ENCODE assay signal across 24 mouse cellular contexts in the genomic region with DNA sequence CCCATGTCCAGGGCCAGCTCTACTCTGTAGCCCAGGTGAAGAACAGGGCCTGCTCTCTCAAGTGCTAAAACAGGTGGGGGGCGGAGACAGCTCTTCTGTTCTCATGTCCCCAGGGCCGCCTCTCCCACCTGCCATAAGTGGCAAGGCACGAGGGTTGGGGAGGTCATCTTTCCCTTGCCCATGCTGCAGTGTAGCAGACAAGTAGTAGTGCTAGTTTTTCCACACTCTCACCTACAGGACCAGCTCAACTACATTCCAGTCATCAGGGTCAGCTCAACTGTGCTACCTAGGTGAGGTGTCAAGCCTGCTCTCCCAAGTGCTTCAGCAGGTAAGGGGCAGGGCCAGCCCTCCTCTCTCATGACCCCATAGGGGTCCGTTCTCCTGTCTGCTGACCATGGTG.
DNase-seq lines count a peak whose midpoint lies in the region; ATAC-seq and TF ChIP-seq lines count a peak whose summit lies in the region.
"Had no signal": no experiment of that assay in that cellular context is flagged by ENCODE, and none has a peak within 500 bp of the region (broad histone marks: within the 10 kb centered on the region; RNA-seq: fewer than 3 reads in every experiment).

No protein-coding gene starts in this region.

- H3K9me3 ChIP-seq in heart, embryonic 14.5 days (ENCODE audit: control insufficient read depth, low read length): no peaks in the 10 kb centered on the region
- no peaks in the 10 kb centered on the region for H3K9me3 ChIP-seq in heart, embryonic 10.5 days
- H3K9me3 ChIP-seq in lung, embryonic 16.5 days (ENCODE audit: control insufficient read depth, low read length): no peaks in the 10 kb centered on the region
- H3K9me3 ChIP-seq in stomach, embryonic 16.5 days (replicated peaks; ENCODE audit: control insufficient read depth, low read length): no peaks in the 10 kb centered on the region
- no peaks in the 10 kb centered on the region for H3K9me3 ChIP-seq in stomach, postnatal 0 days (ENCODE audit: control insufficient read depth, low read length)
- H3K9me3 ChIP-seq: heart, embryonic 13.5 days; intestine, embryonic 15.5 days; limb, embryonic 12.5 days had no signal

- no peak for DNase-seq in heart, embryonic 10.5 days (ENCODE audit: low spot score)
- DNase-seq in lung, postnatal 4 days: no peak
- DNase-seq in stomach, postnatal 0 days (ENCODE audit: low spot score): no peak
- DNase-seq in urinary bladder, postnatal 25 days (ENCODE audit: low spot score): peak; percentile 4
- DNase-seq in cerebellum, adult 11-12 months: no peak
- DNase-seq: adrenal gland, adult 8-10 months; cerebellum, adult 2 months; forebrain, postnatal 0 days; gastrocnemius, postnatal 14 days; heart, adult 18-20 months; kidney, adult 9 months; kidney, postnatal 25 days; liver, postnatal 0 days had no signal

- no peak overlapping the region for H3K4me3 ChIP-seq in heart, embryonic 14.5 days (ENCODE audit: control insufficient read depth in 1 of 2, insufficient read depth in 1 of 2, low read depth in 1 of 2, low read length in 2 of 2)
- no peak overlapping the region for H3K4me3 ChIP-seq in heart, embryonic 10.5 days
- H3K4me3 ChIP-seq in lung, embryonic 16.5 days (ENCODE audit: low read length): no peak overlapping the region
- no peak overlapping the region for H3K4me3 ChIP-seq in stomach, embryonic 16.5 days (replicated peaks; ENCODE audit: low read length)
- no peak overlapping the region for H3K4me3 ChIP-seq in stomach, postnatal 0 days (ENCODE audit: low read depth, low read length)
- H3K4me3 ChIP-seq: heart, embryonic 13.5 days; intestine, embryonic 15.5 days; layer of hippocampus, adult 2 months; limb, embryonic 12.5 days had no signal

- H3K27ac ChIP-seq in heart, embryonic 14.5 days (replicated peaks in 1 of 2; ENCODE audit: control insufficient read depth in 1 of 2, insufficient read depth in 1 of 2, low read depth in 2 of 2, low read length in 2 of 2): no peak overlapping the region
- H3K27ac ChIP-seq in heart, embryonic 10.5 days: no peak overlapping the region
- H3K27ac ChIP-seq in lung, embryonic 16.5 days (ENCODE audit: low read length): no peak overlapping the region
- no peak overlapping the region for H3K27ac ChIP-seq in stomach, embryonic 16.5 days (ENCODE audit: low read length)
- H3K27ac ChIP-seq in stomach, postnatal 0 days (replicated peaks): no peak overlapping the region
- H3K27ac ChIP-seq: heart, embryonic 13.5 days; intestine, embryonic 15.5 days; layer of hippocampus, adult 2 months; limb, embryonic 12.5 days had no signal

- no peak overlapping the region for H3K4me2 ChIP-seq in heart, embryonic 14.5 days (ENCODE audit: low read length)
- no peak overlapping the region for H3K4me2 ChIP-seq in lung, embryonic 16.5 days (ENCODE audit: low read depth, low read length)
- H3K4me2 ChIP-seq in stomach, embryonic 16.5 days (ENCODE audit: low read depth, low read length): no peak overlapping the region
- no peak overlapping the region for H3K4me2 ChIP-seq in stomach, postnatal 0 days (replicated peaks; ENCODE audit: low read depth)
- H3K4me2 ChIP-seq: heart, embryonic 13.5 days; intestine, embryonic 15.5 days; limb, embryonic 12.5 days; liver, embryonic 11.5 days had no signal

- H3K4me1 ChIP-seq in heart, embryonic 14.5 days (ENCODE audit: control insufficient read depth in 2 of 2, insufficient read depth in 2 of 2, low read length in 2 of 2): no peaks in the 10 kb centered on the region
- no peaks in the 10 kb centered on the region for H3K4me1 ChIP-seq in heart, embryonic 10.5 days
- H3K4me1 ChIP-seq in lung, embryonic 16.5 days (replicated peaks; ENCODE audit: control insufficient read depth, insufficient read depth, low read length): no peaks in the 10 kb centered on the region
- H3K4me1 ChIP-seq in stomach, embryonic 16.5 days (ENCODE audit: control insufficient read depth, insufficient read depth, low read length): no peaks in the 10 kb centered on the region
- H3K4me1 ChIP-seq in stomach, postnatal 0 days (replicated peaks; ENCODE audit: control insufficient read depth, insufficient read depth): no peaks in the 10 kb centered on the region
- H3K4me1 ChIP-seq: heart, embryonic 13.5 days; intestine, embryonic 15.5 days; limb, embryonic 12.5 days had no signal

- H3K9ac ChIP-seq in heart, embryonic 14.5 days (ENCODE audit: low read length): no peak overlapping the region
- H3K9ac ChIP-seq in lung, embryonic 16.5 days (ENCODE audit: low read length): no peak overlapping the region
- no peak overlapping the region for H3K9ac ChIP-seq in stomach, embryonic 16.5 days (ENCODE audit: low read length)
- no peak overlapping the region for H3K9ac ChIP-seq in stomach, postnatal 0 days (ENCODE audit: low read length)
- H3K9ac ChIP-seq: forebrain, postnatal 0 days; heart, embryonic 13.5 days; intestine, embryonic 15.5 days; limb, embryonic 12.5 days; liver, postnatal 0 days had no signal

- peak; percentile 21; the same call in 1 of the 2 replicates for ATAC-seq in heart, embryonic 14.5 days (ENCODE audit: insufficient number of reproducible peaks, insufficient read depth, low FRiP score, low read depth)
- peak; percentile 80 for ATAC-seq in lung, embryonic 16.5 days (ENCODE audit: low read depth)
- peak; percentile 40; the same call in 1 of the 2 replicates for ATAC-seq in stomach, embryonic 16.5 days (ENCODE audit: insufficient read depth, low FRiP score)
- ATAC-seq in stomach, postnatal 0 days (ENCODE audit: low FRiP score, low TSS enrichment): no peak
- ATAC-seq: activated CD4-positive, CD25-positive, alpha-beta regulatory T cell, adult 4 months; forebrain, postnatal 0 days; hindbrain, embryonic 16.5 days; intestine, embryonic 15.5 days; liver, postnatal 0 days; midbrain, embryonic 16.5 days had no signal

- TF ChIP-seq EP300 in stomach, postnatal 0 days (optimal IDR thresholded peaks at IDR 0.05): no peak

- no peak for TF ChIP-seq CTCF in stomach, postnatal 0 days (IDR thresholded peaks at IDR 0.05; ENCODE audit: low read depth)

- H3K36me3 ChIP-seq in heart, embryonic 14.5 days (ENCODE audit: control insufficient read depth, insufficient read depth, low read length): no peaks in the 10 kb centered on the region
- no peaks in the 10 kb centered on the region for H3K36me3 ChIP-seq in heart, embryonic 10.5 days
- no peaks in the 10 kb centered on the region for H3K36me3 ChIP-seq in lung, embryonic 16.5 days (ENCODE audit: control insufficient read depth, insufficient read depth, low read length)
- no peaks in the 10 kb centered on the region for H3K36me3 ChIP-seq in stomach, embryonic 16.5 days (ENCODE audit: control insufficient read depth, insufficient read depth, low read length)
- no peaks in the 10 kb centered on the region for H3K36me3 ChIP-seq in stomach, postnatal 0 days (ENCODE audit: control insufficient read depth, insufficient read depth, low read length)
- H3K36me3 ChIP-seq: heart, embryonic 13.5 days; intestine, embryonic 15.5 days; limb, embryonic 12.5 days had no signal

- 69% methylated on average over 4 of the region's 4 CpGs for WGBS in heart, embryonic 14.5 days
- 69% methylated on average over 4 of the region's 4 CpGs for WGBS in heart, embryonic 10.5 days
- whole genome bisulfite sequencing in lung, embryonic 16.5 days: 48% methylated on average over 4 of the region's 4 CpGs
- WGBS in stomach, embryonic 16.5 days: 68% methylated on average over 4 of the region's 4 CpGs
- 74% methylated on average over 4 of the region's 4 CpGs for WGBS in stomach, postnatal 0 days

- H3K27me3 ChIP-seq in heart, embryonic 14.5 days (ENCODE audit: control insufficient read depth, insufficient read depth, low read length): no peaks in the 10 kb centered on the region
- H3K27me3 ChIP-seq in heart, embryonic 10.5 days (ENCODE audit: insufficient read depth, poor library complexity, severe bottlenecking): no peaks in the 10 kb centered on the region
- H3K27me3 ChIP-seq in lung, embryonic 16.5 days (ENCODE audit: control insufficient read depth, insufficient read depth, low read depth, low read length): no peaks in the 10 kb centered on the region
- H3K27me3 ChIP-seq in stomach, embryonic 16.5 days (ENCODE audit: control insufficient read depth, insufficient read depth, low read length): no peaks in the 10 kb centered on the region
- H3K27me3 ChIP-seq in stomach, postnatal 0 days (ENCODE audit: control insufficient read depth, insufficient read depth, low read length): no peaks in the 10 kb centered on the region
- H3K27me3 ChIP-seq: heart, embryonic 13.5 days; intestine, embryonic 15.5 days; limb, embryonic 12.5 days had no signal
